Mouse (Mus musculus): ENCODE results near the gene Fes. TPM values are rescaled to one million over a fixed set of nuclear protein-coding genes. Genes with fewer than 3 reads are reported as not detected.
A peak's percentile ranks its signal among the peaks of the same experiment; 100 is the strongest.

The Fes gene
- total RNA-seq, 2 experiments from 2014 or later = 11.9 to 13.6 TPM

GRCm38 (mm10) chr7:80379531-80379930 lies 8.2 kb downstream of the Fes start:
- intact Hi-C loops (cut with DNase I) = no loop called here
- no peak for DNase-seq (ENCODE audit: low spot score)

GRCm38 (mm10) chr7:80377471-80377870 lies 10.3 kb downstream of the Fes start:
- intact Hi-C loops (cut with DNase I) = no loop called here
- DNase-seq (ENCODE audit: low spot score) = no peak

- no peak for DNase-seq (ENCODE audit: low spot score)
- intact Hi-C loops (cut with DNase I) = no loop called here
These were observed 11.6 kb downstream of the Fes start for GRCm38 (mm10) chr7:80376192-80376591.

- DNase-seq (ENCODE audit: low spot score) = no peak
- intact Hi-C loops (cut with DNase I) = no loop called here
These were observed 12.2 kb downstream of the Fes start for GRCm38 (mm10) chr7:80375376-80376039.

GRCm38 (mm10) chr7:80374733-80375132 lies 13.0 kb downstream of the Fes start:
- intact Hi-C loops (cut with DNase I) = loop anchor here (5.0 kb wide), 1 partner anchor 232 kb away; no protein-coding TSS in a partner anchor
- no peak for DNase-seq (ENCODE audit: low spot score)

GRCm38 (mm10) chr7:80374280-80374679 lies 13.5 kb downstream of the Fes start:
- intact Hi-C loops (cut with DNase I) = loop anchor here (5.0 kb wide), 1 partner anchor 232 kb away; no protein-coding TSS in a partner anchor

GRCm38 (mm10) chr7:80373850-80374249 lies 13.9 kb downstream of the Fes start:
- intact Hi-C loops (cut with DNase I) = loop anchor here (2.0 to 5.0 kb wide), 2 partner anchors 33 to 232 kb away; partner anchors contain the start of gene Unc45a
- no peak for DNase-seq (ENCODE audit: low spot score)

More at GRCm38 (mm10) chr7:80374280-80374679, 13.5 kb downstream of the Fes start:
- DNase-seq (ENCODE audit: low spot score) = no peak

GRCm38 (mm10) chr7:80373352-80373751 lies 14.4 kb downstream of the Fes start:
- no peak for DNase-seq (ENCODE audit: low spot score)
- intact Hi-C loops (cut with DNase I) = loop anchor here (2.0 to 5.0 kb wide), 2 partner anchors 33 to 231 kb away; partner anchors contain the start of gene Unc45a

GRCm38 (mm10) chr7:80372667-80373066 lies 15.1 kb downstream of the Fes start:
- intact Hi-C loops (cut with DNase I) = loop anchor here (2.0 to 5.0 kb wide), 2 partner anchors 32 to 230 kb away; partner anchors contain the start of gene Unc45a
- DNase-seq (ENCODE audit: low spot score) = no peak

- intact Hi-C loops (cut with DNase I) = loop anchor here (2.0 to 5.0 kb wide), 2 partner anchors 31 to 230 kb away; partner anchors contain the start of gene Unc45a
- DNase-seq (ENCODE audit: low spot score) = no peak
These were observed 15.6 kb downstream of the Fes start for GRCm38 (mm10) chr7:80372166-80372565.

- DNase-seq (ENCODE audit: low spot score) = peak; percentile 70
- intact Hi-C loops (cut with DNase I) = loop anchor here (5.0 kb wide), 1 partner anchor 229 kb away; no protein-coding TSS in a partner anchor
These were observed 16.6 kb downstream of the Fes start, which contains the start of gene Man2a2 for GRCm38 (mm10) chr7:80371041-80371751. Gene Man2a2, minus strand, starts transcription at chr7:80371375.

- DNase-seq (ENCODE audit: low spot score) = peak; percentile 61
- intact Hi-C loops (cut with DNase I) = loop anchor here (5.0 kb wide), 1 partner anchor 228 kb away; no protein-coding TSS in a partner anchor
These were observed 17.1 kb downstream of the Fes start for GRCm38 (mm10) chr7:80370649-80371040.

- no peak for DNase-seq (ENCODE audit: low spot score)
These were observed 17.7 kb downstream of the Fes start for GRCm38 (mm10) chr7:80369967-80370431.

GRCm38 (mm10) chr7:80369461-80369860 lies 18.3 kb downstream of the Fes start:
- intact Hi-C loops (cut with DNase I) = no loop called here
- no peak for DNase-seq (ENCODE audit: low spot score)

More at GRCm38 (mm10) chr7:80369967-80370431, 17.7 kb downstream of the Fes start:
- intact Hi-C loops (cut with DNase I) = loop anchor here (5.0 kb wide), 1 partner anchor 228 kb away; no protein-coding TSS in a partner anchor

- intact Hi-C loops (cut with DNase I) = no loop called here
- DNase-seq (ENCODE audit: low spot score) = peak; percentile 30
These were observed 18.9 kb downstream of the Fes start for GRCm38 (mm10) chr7:80368635-80369421.

- DNase-seq (ENCODE audit: low spot score) = no peak
- intact Hi-C loops (cut with DNase I) = no loop called here
These were observed 19.7 kb downstream of the Fes start for GRCm38 (mm10) chr7:80368009-80368408.

GRCm38 (mm10) chr7:80367232-80367631 lies 20.5 kb downstream of the Fes start:
- DNase-seq (ENCODE audit: low spot score) = no peak
- intact Hi-C loops (cut with DNase I) = no loop called here

- intact Hi-C loops (cut with DNase I) = no loop called here
- no peak for DNase-seq (ENCODE audit: low spot score)
These were observed 22.0 kb downstream of the Fes start for GRCm38 (mm10) chr7:80365759-80366158.

- intact Hi-C loops (cut with DNase I) = no loop called here
- no peak for DNase-seq (ENCODE audit: low spot score)
These were observed 27.3 kb downstream of the Fes start for GRCm38 (mm10) chr7:80360435-80360834.

- no peak for DNase-seq (ENCODE audit: low spot score)
- intact Hi-C loops (cut with DNase I) = no loop called here
These were observed 29.7 kb downstream of the Fes start for GRCm38 (mm10) chr7:80358039-80358438.

Measured in heart, postnatal 25 days (tissue).